Mouse (Mus musculus) liver, adult 2 months (tissue): ENCODE data around the gene Enox1.

ENCODE experiments used
- CTCF ChIP-seq: fragments of 200-500 bp; IDR thresholded peaks from 2 replicates; pipeline ENCODE4 v1.5.1; 2011; ENCODE audit warnings: low read depth, low read length, control low read depth
- POLR2A ChIP-seq: fragments of 200-500 bp; IDR thresholded peaks from 2 replicates; pipeline ENCODE4 v1.6.1; 2011; ENCODE audit warnings: low read length, control low read depth; ENCODE audit not compliant: insufficient read depth; ENCODE audit errors: extremely low read depth

- TF ChIP-seq POLR2A (no peak), CTCF (no peak)
Measured at GRCm38 (mm10) chr14:77441541-77441940, 285.0 kb downstream of the Enox1 start.
